Mouse (Mus musculus) 3134 (cell line): Measurements from ENCODE around the gene Krtap16-1.

ENCODE experiments used
- DNase-seq: peaks from one replicate; pipeline ENCODE4 v3.0.0-alpha.2; 2011; ENCODE audit warnings: low spot score; ENCODE audit not compliant: insufficient read length; ENCODE audit errors: extremely low read depth

Gene Krtap16-1

GRCm38 (mm10) chr11:99965961-99966360, 20.4 kb downstream of the Krtap16-1 start:
- DNase-seq = no peak

GRCm38 (mm10) chr11:99964213-99964612, 22.2 kb downstream of the Krtap16-1 start:
- no peak for DNase-seq

GRCm38 (mm10) chr11:99948175-99948574, 38.2 kb downstream of the Krtap16-1 start, which contains the start of gene Krtap9-5:
Gene Krtap9-5, plus strand, starts transcription at chr11:99948475.
- DNase-seq = no peak

GRCm38 (mm10) chr11:99937751-99938264, 48.6 kb downstream of the Krtap16-1 start:
- no peak for DNase-seq

DNA sequence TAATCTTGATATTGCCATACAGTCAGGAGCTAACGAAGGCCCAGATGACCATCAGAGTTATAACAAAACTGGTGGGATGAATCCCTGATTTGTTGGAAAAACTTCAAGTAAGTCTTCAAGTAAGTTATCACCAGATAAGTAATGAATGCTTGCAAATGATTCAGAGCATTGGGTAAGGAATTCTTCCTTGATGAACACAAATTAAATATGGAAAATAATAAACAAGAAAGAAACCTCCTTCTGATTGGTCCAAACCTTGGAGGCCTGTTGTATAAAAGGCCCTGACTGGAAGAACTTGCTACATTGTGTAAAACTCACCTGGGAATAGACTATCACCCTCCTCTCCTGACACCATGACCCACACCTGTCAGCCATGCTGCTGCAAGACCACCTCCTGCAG, 50.4 kb downstream of the Krtap16-1 start, which contains the start of gene Krtap31-2:
Gene Krtap31-2 (plus strand): TSS at position 301 of the 400 bp plus-strand sequence.
- no peak for DNase-seq
